Mouse (Mus musculus) ZHBTc4 (cell line): ENCODE measurements around the gene A130010J15Rik.

Experiments used
- DNase-seq: peaks from one replicate; pipeline ENCODE4 v3.0.0-alpha.2; 2011; ENCODE audit warnings: low read depth, low spot score

Gene A130010J15Rik

GRCm38 (mm10) chr1:193156316-193157110 is 11.3 kb upstream of the A130010J15Rik start:
- no peak for DNase-seq

DNA sequence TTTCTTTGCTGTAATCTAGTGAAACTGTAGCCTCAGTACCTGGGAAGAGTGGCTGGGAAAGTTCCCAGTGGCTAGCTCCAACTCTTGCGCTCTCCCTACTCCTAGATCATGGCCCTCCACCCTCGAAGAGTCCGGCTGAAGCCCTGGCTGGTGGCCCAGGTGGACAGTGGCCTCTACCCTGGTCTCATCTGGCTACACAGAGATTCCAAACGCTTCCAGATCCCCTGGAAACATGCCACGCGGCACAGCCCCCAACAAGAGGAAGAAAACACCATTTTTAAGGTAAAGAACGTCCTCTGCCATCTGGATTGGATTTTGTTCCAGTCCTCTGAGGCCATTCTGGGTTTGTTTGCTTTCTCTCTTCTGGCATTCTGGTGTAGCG is 10.7 kb upstream of the A130010J15Rik start:
- DNase-seq: no peak

- DNase-seq: no peak
Observed at GRCm38 (mm10) chr1:193159163-193159562, 8.7 kb upstream of the A130010J15Rik start.

GRCm38 (mm10) chr1:193159613-193160012 is 8.2 kb upstream of the A130010J15Rik start:
- no peak for DNase-seq

DNA sequence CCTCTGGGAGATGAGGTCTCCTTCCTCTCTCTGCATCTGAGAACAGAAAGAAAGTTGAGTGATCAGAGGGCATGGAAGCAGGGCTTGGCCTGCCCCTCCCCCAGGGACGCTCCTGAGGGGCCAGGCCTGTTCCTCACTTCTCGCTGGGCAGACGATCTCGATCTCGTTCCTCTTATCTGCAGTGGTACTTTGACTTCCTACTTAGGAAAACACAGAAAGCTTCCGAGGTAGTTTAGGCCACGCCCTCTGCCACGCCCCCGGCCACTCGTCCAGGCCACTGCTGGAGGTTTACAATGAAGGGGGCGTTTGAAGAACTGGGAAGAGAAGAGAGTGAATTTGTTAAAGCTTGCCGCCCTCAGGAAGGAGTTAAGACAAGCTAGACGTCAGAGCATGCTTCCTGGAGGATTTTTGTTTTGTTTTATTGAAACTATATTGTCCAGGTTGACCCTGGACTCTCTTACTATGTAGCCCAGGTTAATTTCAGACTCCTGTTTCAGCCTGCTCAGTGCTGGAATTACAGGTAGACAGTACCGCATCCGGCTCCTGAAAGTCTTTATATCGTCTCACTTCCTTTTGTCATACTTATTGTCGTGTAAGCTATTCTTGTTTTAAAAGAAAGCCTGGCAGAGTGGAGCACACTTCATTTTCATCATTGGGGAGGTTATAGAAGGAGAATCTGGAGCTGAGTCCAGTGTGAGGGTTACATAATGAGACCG is 7.4 kb upstream of the A130010J15Rik start:
- peak; percentile 87 for DNase-seq

DNA sequence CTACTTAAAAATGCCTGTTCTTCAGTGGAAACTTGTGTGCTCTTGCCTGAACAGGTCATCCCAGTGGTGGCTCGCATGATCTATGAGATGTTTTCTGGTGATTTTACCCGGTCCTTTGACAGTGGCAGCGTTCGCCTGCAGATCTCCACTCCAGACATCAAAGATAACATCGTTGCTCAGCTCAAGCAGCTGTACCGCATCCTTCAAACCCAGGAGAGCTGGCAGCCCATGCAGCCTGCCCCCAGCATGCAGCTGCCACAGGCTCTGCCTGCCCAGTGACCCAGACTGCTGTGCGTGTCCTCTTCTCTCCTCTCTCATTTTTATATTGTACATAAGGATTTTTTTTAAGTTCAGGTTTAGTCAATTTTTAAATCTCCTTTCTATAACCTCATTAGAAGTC is 1.4 kb downstream of the A130010J15Rik start:
- no peak for DNase-seq

- DNase-seq: peak; percentile 20
Observed at GRCm38 (mm10) chr1:193169856-193170255, 2.0 kb downstream of the A130010J15Rik start.

DNA sequence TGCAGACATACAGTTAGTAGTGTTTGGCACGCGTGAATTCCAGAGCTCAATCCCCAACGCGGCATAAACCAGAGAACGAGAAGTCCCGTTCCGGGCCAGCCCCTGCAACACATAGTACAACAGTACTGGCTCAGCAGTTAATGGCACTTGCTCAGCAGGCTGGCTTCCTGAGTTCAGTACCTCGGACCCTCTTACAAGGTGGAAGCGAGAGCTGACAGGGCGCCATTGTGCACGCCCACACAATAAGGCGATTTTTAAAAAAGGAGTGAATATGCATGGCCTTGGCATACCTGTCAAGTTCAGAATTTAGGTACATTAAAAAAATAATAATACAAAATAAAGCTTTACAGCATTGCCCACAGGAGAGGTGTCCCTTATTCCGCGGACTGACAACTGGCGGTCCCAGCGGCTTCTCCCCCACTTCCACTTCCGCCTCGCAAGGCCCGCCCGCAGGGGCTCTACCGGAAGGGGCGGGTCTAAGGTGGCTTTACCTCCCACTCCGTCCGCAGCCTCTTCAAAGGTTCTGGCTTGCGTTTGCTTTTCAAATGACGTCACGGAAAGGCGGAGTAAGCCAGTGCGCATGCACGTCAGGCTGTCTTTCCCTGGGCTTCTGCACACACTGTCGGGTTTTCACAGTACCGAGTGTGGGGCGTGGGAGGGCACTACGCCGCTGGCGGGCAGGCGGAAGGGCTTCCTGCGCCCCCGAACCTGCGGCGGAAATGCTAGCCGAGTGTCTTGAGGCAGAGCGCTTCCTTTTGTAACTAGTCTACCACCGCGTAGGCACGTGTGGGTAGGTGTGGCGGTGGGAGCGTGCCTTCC is 5.4 kb downstream of the A130010J15Rik start:
- DNase-seq: peak; percentile 99

GRCm38 (mm10) chr1:193173810-193174129 is 5.9 kb downstream of the A130010J15Rik start:
- DNase-seq: no peak

- peak; percentile 32 for DNase-seq
Observed at GRCm38 (mm10) chr1:193174143-193174733, 6.4 kb downstream of the A130010J15Rik start.

- DNase-seq: no peak
Observed at GRCm38 (mm10) chr1:193181104-193181503, 13.3 kb downstream of the A130010J15Rik start.

DNA sequence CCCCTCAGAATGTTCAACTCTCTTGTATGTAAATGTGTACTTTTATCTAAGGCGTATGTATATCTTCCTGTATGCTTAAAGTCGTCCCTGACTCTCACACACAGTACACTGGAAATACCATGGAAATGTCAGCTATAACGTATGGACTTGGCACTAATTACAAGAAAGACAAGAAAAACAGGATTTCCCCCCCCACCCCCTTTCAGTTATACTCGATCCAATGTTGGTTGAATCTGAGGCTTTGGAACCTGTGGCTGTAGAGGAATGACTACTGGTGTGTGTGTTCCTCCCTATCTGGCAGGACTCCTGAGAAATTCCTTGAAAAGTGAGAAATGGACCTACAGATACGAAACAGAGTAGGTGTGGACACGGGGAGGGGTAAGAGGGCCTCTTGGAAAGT is 20.4 kb downstream of the A130010J15Rik start:
- DNase-seq: no peak

DNA sequence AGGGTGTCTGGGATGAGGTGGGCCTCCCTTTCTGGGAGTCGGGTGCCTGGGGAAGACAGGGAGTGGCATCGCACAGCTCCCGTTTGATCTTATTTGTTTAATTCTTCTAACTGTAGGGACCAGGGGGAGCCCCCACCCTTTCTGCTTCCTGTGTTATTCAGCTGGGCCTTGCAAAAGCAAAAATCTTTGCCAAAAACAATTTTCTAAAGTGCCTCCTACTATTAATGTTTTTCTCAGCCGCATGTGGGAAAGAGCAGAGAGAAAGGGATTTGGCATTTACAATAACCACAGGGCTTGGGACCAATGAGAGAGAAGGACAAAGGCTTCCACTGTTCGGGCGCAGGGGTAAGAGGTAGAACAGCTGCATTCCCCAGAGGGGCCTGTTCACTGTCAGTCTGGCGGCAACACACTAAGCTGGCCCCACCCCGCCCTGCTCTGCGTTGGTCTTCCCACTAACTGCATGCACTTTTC is 21.3 kb downstream of the A130010J15Rik start:
- peak; percentile 39 for DNase-seq

DNA sequence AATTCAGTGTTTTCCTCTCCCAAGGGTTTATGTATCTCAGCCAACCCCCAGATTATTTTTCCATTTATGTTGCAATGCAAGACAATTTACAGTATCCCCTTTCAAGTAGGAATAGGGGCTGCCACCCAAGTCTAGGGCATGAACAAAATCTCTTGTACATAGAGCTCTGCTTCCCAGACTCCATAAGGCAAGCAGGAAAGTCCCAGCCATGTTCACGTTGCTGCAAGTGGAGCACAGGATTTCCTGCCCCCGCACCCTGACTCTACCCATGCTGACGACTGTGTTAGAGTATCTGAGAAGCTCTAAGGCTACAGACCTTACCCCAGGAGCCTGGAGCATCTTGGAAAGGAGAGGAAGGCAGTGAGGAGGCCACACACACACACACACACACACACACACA is 21.9 kb downstream of the A130010J15Rik start:
- no peak for DNase-seq

DNA sequence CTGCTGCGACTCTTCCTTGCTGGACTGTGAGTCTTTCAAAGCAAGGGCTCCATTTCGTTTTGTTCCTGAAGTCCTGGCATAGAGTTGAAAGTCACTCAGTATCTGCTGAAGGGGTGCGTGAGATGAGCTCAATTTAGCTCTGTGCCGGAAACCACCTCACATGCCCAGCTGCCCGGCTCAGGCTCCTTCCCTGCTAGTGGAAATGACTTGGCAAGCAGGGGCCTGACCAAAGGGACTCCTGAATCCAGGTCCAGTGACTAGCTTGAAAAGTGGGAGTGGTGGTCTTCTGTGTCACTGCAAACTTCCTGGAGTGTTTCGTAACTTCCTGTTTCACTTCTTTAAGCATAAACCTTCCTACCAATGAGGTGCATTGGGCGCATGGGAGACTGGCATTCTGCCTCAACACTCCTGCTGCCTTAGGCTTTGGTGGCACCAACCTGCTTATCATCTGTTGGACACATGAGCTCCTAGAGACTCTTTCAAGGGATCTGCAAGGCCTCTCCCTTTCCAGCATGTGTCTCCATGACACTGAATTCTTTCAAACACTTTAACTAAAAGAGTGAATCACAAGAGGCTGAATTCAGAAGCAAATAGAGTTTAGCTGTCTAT is 23.9 kb downstream of the A130010J15Rik start:
- DNase-seq: no peak

GRCm38 (mm10) chr1:193194416-193195140 is 26.7 kb downstream of the A130010J15Rik start:
- DNase-seq: no peak

DNA sequence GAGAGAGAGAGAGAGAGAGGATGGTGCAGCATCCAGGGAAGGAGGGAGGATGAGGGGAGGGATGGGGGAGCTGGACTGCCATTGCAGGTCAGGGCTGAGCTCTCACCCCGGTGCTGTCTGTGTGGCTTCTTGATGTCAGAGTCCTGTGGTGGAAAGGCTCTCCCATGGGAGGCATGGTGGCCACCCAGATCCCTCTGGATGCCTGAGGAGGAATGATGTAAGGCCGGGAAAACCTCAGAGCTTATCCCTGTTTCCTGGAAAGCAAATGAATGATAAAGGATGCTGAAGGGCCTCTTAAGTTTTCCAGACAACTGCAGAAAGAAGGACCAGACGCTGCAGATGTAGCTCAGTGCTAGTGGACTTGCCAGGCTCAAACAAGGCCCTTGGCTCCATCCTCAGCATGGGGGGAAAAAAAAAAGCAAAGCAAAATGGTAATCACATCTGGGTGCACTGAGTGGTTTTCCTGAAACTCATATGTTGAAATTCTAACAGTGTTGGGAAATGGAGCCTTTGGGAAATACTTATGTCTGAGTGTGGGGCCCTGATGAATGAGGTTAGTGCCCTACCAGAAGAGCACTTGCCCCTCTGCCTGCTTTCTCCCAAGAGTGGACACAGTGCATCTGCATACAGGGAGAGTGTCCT is 27.4 kb downstream of the A130010J15Rik start:
- DNase-seq: no peak

DNA sequence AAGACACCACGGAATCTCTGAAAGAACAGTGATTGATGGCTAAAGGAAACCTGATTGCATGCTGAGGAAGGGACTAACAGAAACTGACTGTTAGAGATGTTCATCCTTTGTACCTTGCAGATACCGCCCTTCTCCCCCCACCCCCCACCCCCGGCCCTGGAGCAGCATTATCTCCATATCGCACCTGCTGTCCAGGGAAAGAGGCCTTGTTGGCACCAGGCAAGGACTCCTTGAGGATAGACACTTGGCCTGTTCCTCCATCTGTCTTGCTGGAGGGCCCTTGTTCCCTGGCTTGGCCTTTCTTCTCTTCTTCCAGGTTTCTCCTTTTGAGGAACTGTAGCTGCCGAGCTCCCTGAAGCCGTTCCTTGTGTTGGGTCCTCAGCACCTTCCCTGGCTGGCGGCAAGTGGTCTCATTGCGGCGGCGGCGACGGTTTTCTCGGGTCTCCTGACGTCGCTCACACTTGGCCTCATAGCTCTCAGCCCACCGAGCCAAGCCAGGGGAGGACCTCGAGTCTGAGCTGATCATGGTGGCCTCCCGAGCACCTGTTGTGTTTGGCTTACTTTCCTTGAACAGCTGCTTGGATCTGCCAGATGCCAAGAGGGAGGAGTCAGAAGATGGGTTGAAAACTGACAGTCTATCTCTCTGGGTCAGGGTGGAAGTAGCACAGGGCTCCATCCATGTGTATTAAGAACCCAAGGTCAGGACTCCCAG is 29.8 kb downstream of the A130010J15Rik start:
- peak; percentile 19 for DNase-seq

- no peak for DNase-seq
Observed at GRCm38 (mm10) chr1:193198312-193198711, 30.5 kb downstream of the A130010J15Rik start.
